Mouse (Mus musculus) embryo, embryonic 9.5 days (tissue): ENCODE results near the gene Cryzl2.
A peak's percentile ranks its signal among the peaks of the same experiment; 100 is the strongest.

ENCODE experiments used
- DNase-seq: peaks from one replicate; pipeline ENCODE4 v3.0.0-alpha.2; 2017; ENCODE audit errors: extremely low spot score

Gene Cryzl2

DNA sequence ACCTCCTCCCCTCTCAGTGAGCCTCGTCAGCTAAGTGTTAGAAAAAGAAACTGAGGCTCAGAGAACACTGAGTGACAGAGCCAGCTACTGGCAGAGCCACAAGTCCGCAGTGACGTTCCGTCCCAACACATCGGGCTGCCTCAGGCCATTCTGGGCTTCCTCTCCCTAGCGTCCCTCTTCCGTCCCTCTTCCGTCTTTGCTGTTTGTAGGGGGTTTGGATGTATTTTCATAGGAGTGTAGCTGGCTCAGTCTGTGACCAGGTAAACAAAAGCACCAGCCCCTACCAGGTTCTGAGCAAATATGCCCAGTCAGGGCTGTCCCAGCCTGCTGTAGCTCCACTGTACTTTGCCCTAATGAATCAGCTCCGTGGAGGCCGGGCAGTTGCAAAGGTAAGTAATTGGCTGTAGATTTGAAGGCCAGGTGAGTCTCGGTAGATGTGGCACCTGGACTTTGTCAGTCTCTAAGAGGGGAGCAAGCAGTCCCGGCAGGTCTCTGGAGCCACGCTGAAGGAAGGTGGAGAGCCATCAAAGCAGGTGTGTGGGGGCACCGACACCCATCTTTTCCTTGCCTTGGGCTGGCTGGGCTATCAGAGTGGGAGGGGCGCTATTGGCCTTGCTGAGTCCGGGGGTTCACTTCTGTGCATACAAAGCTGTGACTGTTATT lies 67.4 kb downstream of the Cryzl2 start:
- no peak for DNase-seq

DNA sequence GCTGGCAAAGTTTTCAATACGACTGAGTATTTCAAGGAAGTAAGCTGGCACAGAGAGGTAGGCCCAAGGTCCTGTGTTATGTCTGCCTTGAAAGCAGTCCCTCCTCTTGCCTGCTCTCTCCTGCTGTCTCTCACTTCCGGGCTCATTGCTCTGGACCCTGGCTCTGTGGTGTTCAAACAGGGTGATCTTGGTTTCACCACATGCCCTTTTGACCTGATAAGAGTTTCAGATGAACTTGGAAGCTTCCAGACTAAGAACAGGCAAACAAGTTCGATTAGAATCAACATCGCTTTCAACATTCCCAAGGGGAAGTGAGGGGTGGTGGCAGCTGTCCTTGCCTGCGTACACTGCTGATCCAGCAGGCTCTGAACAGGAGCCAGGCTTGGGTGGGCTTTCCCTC lies 68.2 kb downstream of the Cryzl2 start:
- no peak for DNase-seq

DNA sequence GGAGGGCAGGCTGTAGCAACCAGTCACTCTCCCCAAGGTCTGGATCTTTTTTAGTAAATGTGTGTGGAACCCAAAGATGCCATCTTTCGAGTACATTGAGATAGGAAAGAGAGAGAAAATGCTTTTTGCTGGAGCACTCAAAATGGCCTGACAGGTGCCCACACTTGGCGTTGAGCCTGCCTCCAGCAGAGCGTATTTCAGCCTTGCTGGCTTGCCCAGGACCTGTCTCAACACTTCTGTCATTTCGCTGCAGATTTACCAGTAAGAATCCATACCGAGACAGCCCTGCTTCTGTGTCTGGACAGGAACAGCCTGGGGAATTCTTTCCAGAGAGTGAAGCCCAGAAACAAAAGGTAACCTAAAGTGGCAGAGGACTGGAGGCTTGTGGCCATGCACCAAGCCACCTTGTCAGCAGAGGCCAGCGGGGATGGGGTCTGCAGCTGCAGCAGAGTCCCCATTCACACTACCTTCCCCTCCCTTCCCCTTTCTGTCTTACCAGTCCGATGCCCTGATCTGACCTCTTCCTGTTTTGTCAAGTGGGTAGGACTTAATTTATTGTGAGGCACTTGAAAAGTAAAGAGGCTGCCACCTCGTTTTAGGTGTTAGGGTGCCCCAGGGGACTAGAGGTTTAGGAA lies 74.6 kb downstream of the Cryzl2 start:
- DNase-seq = no peak

DNA sequence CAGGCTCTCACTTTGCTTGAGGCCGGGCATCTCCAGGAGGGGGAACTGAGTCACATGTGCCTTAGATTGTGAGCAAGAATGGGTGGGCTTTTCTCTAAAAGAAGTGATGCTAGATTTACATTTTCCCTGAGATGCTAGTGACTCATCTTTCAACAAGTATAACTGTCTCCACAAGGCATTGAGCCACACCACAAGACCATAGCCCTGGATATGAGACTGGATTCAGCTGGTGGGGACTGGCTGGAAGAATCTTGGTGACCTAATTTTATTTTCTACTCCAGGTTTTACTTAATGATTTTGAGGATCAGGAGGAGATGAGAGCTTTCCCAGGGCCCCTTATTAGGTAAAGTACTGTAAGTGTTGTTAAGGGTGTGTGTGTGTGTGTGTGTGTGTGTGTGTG lies 77.2 kb downstream of the Cryzl2 start:
- DNase-seq = no peak

DNA sequence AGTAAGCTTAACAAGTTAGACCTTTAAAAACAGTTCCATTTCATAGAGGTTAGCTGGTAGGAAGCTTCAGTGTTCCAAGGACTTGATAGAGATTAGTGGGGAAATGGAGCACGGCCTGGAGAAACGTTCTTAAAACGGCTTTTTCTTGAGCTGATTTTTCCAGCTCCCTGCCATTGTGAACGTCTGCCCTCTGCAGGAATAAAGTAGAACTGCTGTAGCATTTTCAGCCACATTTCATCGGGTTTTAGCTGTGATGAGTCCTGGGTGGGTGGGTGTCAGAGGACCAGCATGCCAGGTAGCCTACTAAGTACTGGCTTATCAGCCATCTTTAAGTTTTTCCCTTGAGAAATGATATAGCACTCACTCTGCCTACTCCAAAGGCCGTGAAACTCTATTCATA lies 78.1 kb downstream of the Cryzl2 start:
- peak; percentile 72 for DNase-seq

DNA sequence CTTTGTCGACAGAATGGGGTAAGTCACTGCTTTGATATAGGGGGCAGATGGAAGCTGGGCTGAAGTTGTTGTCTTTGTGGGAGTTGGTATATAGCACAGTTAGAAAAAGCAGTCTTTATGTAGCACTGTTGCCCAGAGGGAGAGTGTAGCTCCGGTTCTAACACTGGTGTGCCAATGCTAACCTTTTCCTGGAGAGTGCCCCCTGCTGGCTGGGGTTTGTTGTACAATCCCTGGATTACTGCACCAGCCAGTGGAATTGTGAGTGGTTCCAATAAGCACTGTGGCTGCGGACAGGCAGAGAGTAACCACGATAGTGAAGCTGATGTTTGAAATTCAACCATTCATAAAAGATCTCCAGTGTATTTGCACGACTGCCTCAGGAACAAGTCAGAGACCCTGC lies 79.3 kb downstream of the Cryzl2 start:
- DNase-seq = no peak
